Mouse (Mus musculus): ENCODE results near the gene Snai3.

DNA sequence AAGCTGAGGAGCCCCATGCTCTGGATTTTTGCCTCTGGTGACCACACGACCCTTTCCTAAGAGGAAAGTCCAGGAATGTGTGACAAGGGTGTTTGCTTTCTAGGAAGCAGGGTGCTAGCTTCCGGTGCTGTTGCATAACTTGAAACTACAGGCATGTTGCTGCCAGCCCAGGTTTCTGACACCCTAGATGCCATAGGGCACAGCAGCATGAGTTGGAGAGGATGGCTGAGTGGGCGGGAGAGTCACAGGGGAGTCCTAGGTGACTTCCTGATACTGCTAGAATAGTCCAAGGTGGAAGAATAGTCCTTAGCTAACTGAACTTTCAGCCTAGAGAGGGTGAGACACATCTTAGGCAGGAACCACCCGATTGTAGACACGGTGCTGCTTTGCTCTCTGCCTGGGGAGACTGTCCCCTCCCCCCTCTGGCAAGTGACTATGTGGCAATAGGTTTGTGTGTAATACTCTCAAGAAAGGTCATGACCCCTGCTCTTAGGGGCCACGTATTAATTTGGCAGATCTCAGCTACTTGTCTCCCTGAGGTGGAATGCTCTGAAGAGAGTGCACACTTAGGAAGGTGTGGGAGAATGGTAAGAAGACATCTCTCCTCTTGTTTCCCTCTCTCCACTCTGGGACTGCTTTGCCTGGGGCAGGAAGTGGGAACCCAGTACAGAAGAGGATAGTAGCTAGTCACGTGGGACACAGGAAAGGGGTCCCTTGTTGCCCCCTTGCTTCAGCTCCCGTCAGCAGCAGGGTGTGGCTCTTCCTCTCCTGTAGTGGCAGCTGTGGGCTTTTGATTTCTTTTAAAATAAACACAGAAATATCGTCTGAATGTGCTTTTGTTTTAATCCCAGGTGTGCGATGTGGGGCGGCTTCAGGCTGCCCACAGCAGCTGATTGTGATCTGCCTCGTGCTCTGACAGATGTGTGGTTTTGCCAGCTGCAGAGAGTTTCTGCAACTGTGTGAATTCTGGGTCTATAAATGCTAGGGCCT lies 3.4 kb upstream of the Snai3 start:
- TF ChIP-seq POLR2A (IDR thresholded peaks at IDR 0.05; ENCODE audit: insufficient read length, low read depth) (no peak), E2F4 (IDR thresholded peaks at IDR 0.05; ENCODE audit: insufficient read depth) (no peak), CEBPB (IDR thresholded peaks at IDR 0.05; ENCODE audit: insufficient read depth, poor library complexity, severe bottlenecking) (no peak), USF1 (IDR thresholded peaks at IDR 0.05; ENCODE audit: low read depth) (no peak), POLR2AphosphoS2 (IDR thresholded peaks at IDR 0.05; ENCODE audit: insufficient read length, low read depth) (no peak), MAX (IDR thresholded peaks at IDR 0.05; ENCODE audit: low read depth) (no peak)
